In genomic region chr11:20249296-20250110, GRCm38 (mm10) we compare ENCODE assay signal across 8 mouse cellular contexts. TPM values are rescaled to one million over a fixed set of nuclear protein-coding genes. Genes with fewer than 3 reads are reported as not detected.
A peak's percentile ranks its signal among the peaks of the same experiment; 100 is the strongest.
DNase-seq lines count a peak whose midpoint lies in the region; ATAC-seq and TF ChIP-seq lines count a peak whose summit lies in the region.

Gene Cep68, minus strand, starts transcription at chr11:20249429.

- peaks cover 7% of the 10 kb centered on the region for H3K36me3 ChIP-seq in hindbrain, embryonic 13.5 days

- CTCF ChIA-PET in Patski (lab: Charles Lee) = interaction anchor here (1.3 to 2.7 kb wide), 3 partner anchors 14 to 84 kb away, joined by 3 to 9 read pairs (median 6); partner anchors contain the start of gene Slc1a4

- DNase-seq in Patski (ENCODE audit: low read depth, low spot score) = peak; percentile 80
- DNase-seq in cerebellum, postnatal 14 days = peak; percentile 96 to 97
- DNase-seq in frontal cortex, postnatal 14 days (ENCODE audit: low spot score in 2 of 2) = peak; percentile 91 to 93
- DNase-seq in layer of hippocampus, postnatal 25 days (ENCODE audit: extremely low spot score in 1 of 2, low spot score in 1 of 2) = peak; percentile 78 to 85
- DNase-seq in lung, postnatal 25 days (ENCODE audit: low spot score) = peak; percentile 98
- peak; percentile 95 for DNase-seq in retina, embryonic 14.5 days (ENCODE audit: low spot score)
- DNase-seq in thymus, postnatal 4 days = peak; percentile 93

- TF ChIP-seq CTCF in Patski (IDR thresholded peaks at IDR 0.05) = no peak

- H3K27ac ChIP-seq in hindbrain, embryonic 13.5 days = peak within 1 kb of the TSS; percentile 91

- H3K27me3 ChIP-seq in Patski = no peaks in the 10 kb centered on the region
- H3K27me3 ChIP-seq in hindbrain, embryonic 13.5 days = no peaks in the 10 kb centered on the region

- no peaks in the 10 kb centered on the region for H3K9me3 ChIP-seq in hindbrain, embryonic 13.5 days

- H3K4me1 ChIP-seq in hindbrain, embryonic 13.5 days (replicated peaks) = peaks cover 35% of the 10 kb centered on the region

- peak; percentile 98 for ATAC-seq in Patski
- peak; percentile 99 for ATAC-seq in hindbrain, embryonic 13.5 days (ENCODE audit: low FRiP score)

- WGBS in hindbrain, embryonic 13.5 days = 1% methylated on average over 59 of the region's 59 CpGs

- H3K4me3 ChIP-seq in hindbrain, embryonic 13.5 days = peak within 1 kb of the TSS; percentile 94

- in situ Hi-C loops in Patski (cut with MboI; ENCODE audit: low pct_unique_long_range_greater_than_20kb) = loop anchor here (25.0 kb wide), 1 partner anchor 112 kb away; no protein-coding TSS in a partner anchor

- POLR2A ChIA-PET in Patski (lab: Charles Lee) = interaction anchor here (0.6 to 0.9 kb wide), 5 partner anchors 9 to 262 kb away, joined by 3 read pairs; partner anchors contain the start of gene Slc1a4

- peak within 1 kb of the TSS; percentile 97 for H3K9ac ChIP-seq in hindbrain, embryonic 13.5 days

- peak within 1 kb of the TSS; percentile 91 for H3K4me2 ChIP-seq in hindbrain, embryonic 13.5 days

RNA-seq across cellular contexts. Expression of gene Cep68, which starts in this region (rescaled TPM):
- polyA plus RNA-seq in Patski (2021) = 31.5 TPM
- 25.8 and 26.2 TPM in 2 replicates for polyA plus RNA-seq in hindbrain, embryonic 13.5 days (2015; fragmentation: Nextera tagmentation; extraction: Ambion mirVana)
- 10 to 100 TPM; 29.1 to 34.0 TPM for total RNA-seq in layer of hippocampus, postnatal 25 days (2021)

Comparison
In these comparisons a context has a peak if more than half of its experiments do, and no peak if none do; other contexts are left out.
1. Peak in every context shown above with its lines: DNase-seq, ATAC-seq, H3K4me3 ChIP-seq and H3K27ac ChIP-seq.